Mouse (Mus musculus) testis, adult 2 months (tissue): ENCODE results near the gene Msantd3.

Source experiments
- CTCF ChIP-seq: fragments of 200-500 bp; IDR thresholded peaks from 2 replicates; pipeline ENCODE4 v1.5.1; 2012; ENCODE audit warnings: low read depth, mild to moderate bottlenecking, inconsistent platforms, low read length, moderate library complexity; ENCODE audit not compliant: control insufficient read depth, insufficient read depth, insufficient replicate concordance
- POLR2A ChIP-seq: fragments of 200-500 bp; IDR thresholded peaks from 2 replicates; pipeline ENCODE4 v1.6.1; 2012; ENCODE audit warnings: low read depth, mild to moderate bottlenecking, inconsistent platforms, low read length, moderate library complexity; ENCODE audit not compliant: control insufficient read depth

DNA sequence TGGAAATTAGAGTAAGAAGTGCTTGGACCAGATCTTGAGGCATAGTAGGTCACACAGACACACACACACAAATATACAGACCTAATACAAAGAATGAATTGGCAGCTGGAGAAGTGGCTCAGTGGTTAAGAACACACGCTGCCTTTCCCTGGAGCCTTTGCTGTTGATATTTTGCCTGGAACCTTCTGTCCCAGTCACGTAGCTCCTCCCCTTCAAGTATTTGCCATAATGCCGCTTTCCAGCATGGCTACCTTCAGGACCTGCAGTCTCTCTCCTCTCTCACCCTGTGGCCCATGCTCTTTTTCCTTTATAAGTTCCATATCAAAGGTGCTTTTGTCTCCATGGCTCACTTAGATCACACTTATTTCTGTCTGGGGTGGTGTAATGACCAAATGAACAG is 51.7 kb downstream of the Msantd3 start:
- TF ChIP-seq POLR2A (no peak), CTCF (no peak)
